Mouse (Mus musculus) small intestine, adult 2 months (tissue): Measurements from ENCODE around the gene Hs1bp3.

Experiments
- CTCF ChIP-seq: fragments of 200-500 bp; IDR thresholded peaks from 2 replicates; pipeline ENCODE4 v1.5.1; 2012; ENCODE audit warnings: low read depth, mild to moderate bottlenecking, control low read depth, inconsistent platforms, low read length, moderate library complexity, mixed read lengths; ENCODE audit not compliant: insufficient replicate concordance, insufficient read length; ENCODE audit errors: extremely low read depth
- POLR2A ChIP-seq: fragments of 200-500 bp; IDR thresholded peaks from 2 replicates; pipeline ENCODE4 v1.6.1; 2012; ENCODE audit warnings: low read depth, mild to moderate bottlenecking, control low read depth, inconsistent platforms, low read length, moderate library complexity

GRCm38 (mm10) chr12:8337286-8338060 lies 24.2 kb downstream of the Hs1bp3 start:
- TF ChIP-seq CTCF: no peak
- no peak for TF ChIP-seq POLR2A
